Mouse (Mus musculus) testis, postnatal 10 days (tissue): ENCODE results near the gene Slc29a3.

ENCODE experiments used
- DNase-seq: peaks from one replicate; pipeline ENCODE4 v3.0.0; 2021; ENCODE audit warnings: low spot score

Gene Slc29a3

GRCm38 (mm10) chr10:60670166-60670565 is 82.4 kb downstream of the Slc29a3 start:
- DNase-seq, result no peak

GRCm38 (mm10) chr10:60668591-60668990 is 84.0 kb downstream of the Slc29a3 start:
- DNase-seq, result no peak
